Mouse (Mus musculus): ENCODE results near the gene Wnt9a.

GRCm38 (mm10) chr11:59308625-59309024 is 1.9 kb downstream of the Wnt9a start:
- TF ChIP-seq CTCF (IDR thresholded peaks at IDR 0.05; ENCODE audit: control insufficient read depth, insufficient read depth, insufficient read length) (no peak), MAX (IDR thresholded peaks at IDR 0.05) (no peak), CEBPB (IDR thresholded peaks at IDR 0.05; ENCODE audit: low read depth) (no peak), MYOG (IDR thresholded peaks at IDR 0.05; ENCODE audit: control insufficient read depth, extremely low read depth, insufficient read length) (no peak)

Data from C2C12 (cell line).